Mouse (Mus musculus): Measurements from ENCODE around the gene Emilin1.

GRCm38 (mm10) chr5:30864322-30864721 lies 48.9 kb upstream of the Emilin1 start:
- TF ChIP-seq CTCF (conservative IDR thresholded peaks at IDR 0.05; ENCODE audit: insufficient read depth, insufficient read length, low read depth, low read length): no peak
- no peak for TF ChIP-seq POLR2A (IDR thresholded peaks at IDR 0.05; ENCODE audit: low read depth, low read length)
